Mouse (Mus musculus) liver, adult 2 months (tissue): ENCODE data around the gene Fkbp9. TPM values are rescaled to one million over a fixed set of nuclear protein-coding genes. Genes with fewer than 3 reads are reported as not detected.
A peak's percentile ranks its signal among the peaks of the same experiment; 100 is the strongest.

Source experiments
- DNase-seq: peaks from one replicate; pipeline ENCODE4 v3.0.0-alpha.2; 2011; ENCODE audit warnings: low read depth, low spot score; ENCODE audit errors: extremely low read depth
- H3K27ac ChIP-seq: fragments of 200-500 bp; replicated peaks from 2 replicates; pipeline ENCODE4 v1.5.1; 2012; ENCODE audit warnings: low read depth, mild to moderate bottlenecking, control low read depth, inconsistent platforms, low read length; ENCODE audit not compliant: insufficient read depth
- H3K27me3 ChIP-seq: fragments of 200-500 bp; 2 replicates; pipeline ENCODE4 v1.6.1; 2012; ENCODE audit warnings: mild to moderate bottlenecking, moderate library complexity, low read length, inconsistent platforms; ENCODE audit not compliant: control insufficient read depth, insufficient read depth
- H3K36me3 ChIP-seq: fragments of 200-500 bp; 2 replicates; pipeline ENCODE4 v1.6.1; 2012; ENCODE audit warnings: low read length, inconsistent platforms; ENCODE audit not compliant: control insufficient read depth, insufficient read depth
- H3K4me1 ChIP-seq: fragments of 200-500 bp; 2 replicates; pipeline ENCODE4 v1.6.1; 2011; ENCODE audit warnings: low read length; ENCODE audit not compliant: control insufficient read depth, insufficient read depth
- H3K4me3 ChIP-seq: fragments of 200-500 bp; 2 replicates; pipeline ENCODE4 v1.5.1; 2011; ENCODE audit warnings: low read depth, mild to moderate bottlenecking, control low read depth, low read length, moderate library complexity; ENCODE audit not compliant: insufficient read depth
- H3K79me2 ChIP-seq: fragments of 200-500 bp; 2 replicates; pipeline ENCODE4 v1.6.1; 2012; ENCODE audit warnings: inconsistent platforms, mild to moderate bottlenecking, low read length, moderate library complexity; ENCODE audit not compliant: control insufficient read depth, insufficient read depth
- H3K9ac ChIP-seq: fragments of 200-500 bp; 2 replicates; pipeline ENCODE4 v1.6.1; 2012; ENCODE audit warnings: low read depth, mild to moderate bottlenecking, control low read depth, inconsistent platforms, low read length
- CTCF ChIP-seq: fragments of 200-500 bp; IDR thresholded peaks from 2 replicates; pipeline ENCODE4 v1.5.1; 2011; ENCODE audit warnings: low read depth, low read length, control low read depth
- POLR2A ChIP-seq: fragments of 200-500 bp; IDR thresholded peaks from 2 replicates; pipeline ENCODE4 v1.6.1; 2011; ENCODE audit warnings: low read length, control low read depth; ENCODE audit not compliant: insufficient read depth; ENCODE audit errors: extremely low read depth
- WGBS: fragments of 180-500 bp; shearing (Covaris S2); methylation state at CpG from one replicate; pipeline ENCODE4 v1.1.7; 2018; 5-methylcytosine and 5-hydroxymethylcytosine counted together
- polyA plus RNA-seq: library from polyadenylated mRNA; depleted of rRNA; stranded (reverse); fragments of >200 nt; gene quantifications from 2 replicates; pipeline ENCODE4 v1.2.3, GENCODE M21; 2012
- total RNA-seq: library from RNA; depleted of rRNA; stranded (reverse); fragments of >200 nt; gene quantifications from 2 replicates; pipeline ENCODE4 v1.2.3, GENCODE M21; 2014

Gene Fkbp9
- total and polyA plus RNA-seq, 2 experiments, result 12.6 to 32.2 TPM

GRCm38 (mm10) chr6:56832830-56833229, 971 bp downstream of the Fkbp9 start:
- Histone ChIP-seq H3K9ac (no peak overlapping the region), H3K4me3 (no peak overlapping the region; the same call in 1 of the 2 replicates), H3K27ac (no peak overlapping the region), H3K79me2 (0 out of 2 replicates have a peak, but pooled peaks cover 4% of the 10 kb centered on the region), H3K27me3 (no peaks in the 10 kb centered on the region), H3K4me1 (peaks cover 5% of the 10 kb centered on the region), H3K36me3 (peaks cover 3% of the 10 kb centered on the region)
- TF ChIP-seq POLR2A, result no peak
- TF ChIP-seq CTCF, result no peak
- DNase-seq, result peak; percentile 34

DNA sequence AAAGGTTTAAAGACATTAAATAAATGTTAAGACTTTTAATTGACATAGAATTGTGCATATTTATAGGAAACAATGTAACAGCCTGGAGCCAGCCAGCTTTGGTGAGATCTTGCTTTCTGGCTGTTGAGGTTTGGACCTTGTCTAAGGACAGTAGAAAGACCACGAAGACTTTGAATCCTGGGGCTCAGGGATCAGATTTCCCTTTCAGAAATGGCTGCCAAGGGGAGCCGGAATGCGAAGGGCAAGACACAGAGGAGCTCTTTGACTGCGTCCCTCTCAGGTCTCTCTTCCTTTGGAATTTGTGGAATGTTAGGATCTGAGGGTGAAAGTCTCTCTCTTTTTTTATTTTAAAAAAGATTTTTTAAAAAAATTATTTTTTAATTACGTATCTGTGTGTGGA, 2.9 kb downstream of the Fkbp9 start:
- no peaks in the 10 kb centered on the region for H3K27me3 ChIP-seq
- H3K9ac ChIP-seq, result no peak overlapping the region
- WGBS, result 79% methylated on average over 5 of the region's 5 CpGs
- H3K4me3 ChIP-seq, result no peak overlapping the region
- peaks cover 3% of the 10 kb centered on the region for H3K36me3 ChIP-seq
- TF ChIP-seq CTCF (no peak), POLR2A (no peak)
- peaks cover 5% of the 10 kb centered on the region for H3K4me1 ChIP-seq
- no peak overlapping the region for H3K27ac ChIP-seq
- 0 out of 2 replicates have a peak, but pooled peaks cover 4% of the 10 kb centered on the region for H3K79me2 ChIP-seq
- no peak for DNase-seq

DNA sequence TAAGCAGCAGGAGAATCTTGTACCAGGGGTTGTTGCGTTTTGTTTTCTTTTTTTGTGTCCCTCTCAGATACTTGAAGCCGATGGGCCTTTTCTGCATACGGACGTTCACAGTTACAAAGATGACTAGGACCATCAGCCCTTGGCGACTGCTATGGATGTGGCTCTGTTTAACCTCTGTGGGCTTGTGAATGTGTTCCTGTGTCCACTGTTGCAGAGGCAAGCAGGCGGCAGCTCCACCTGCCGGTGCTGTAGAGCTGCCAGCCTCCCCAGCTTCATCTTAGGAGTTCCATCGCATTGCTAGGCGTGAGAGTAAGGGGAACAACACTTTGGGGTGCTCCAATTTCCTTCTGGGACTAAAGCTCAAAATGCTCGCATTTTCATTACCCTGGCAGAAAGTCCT, 3.7 kb downstream of the Fkbp9 start:
- Histone ChIP-seq H3K27ac (no peak overlapping the region), H3K36me3 (peaks cover 3% of the 10 kb centered on the region), H3K27me3 (no peaks in the 10 kb centered on the region), H3K4me3 (no peak overlapping the region), H3K9ac (no peak overlapping the region), H3K79me2 (peaks cover 6% of the 10 kb centered on the region; the same call in 1 of the 2 replicates), H3K4me1 (peaks cover 5% of the 10 kb centered on the region)
- 89% methylated on average over 10 of the region's 10 CpGs for WGBS
- DNase-seq, result no peak
- TF ChIP-seq CTCF (no peak), POLR2A (no peak)

DNA sequence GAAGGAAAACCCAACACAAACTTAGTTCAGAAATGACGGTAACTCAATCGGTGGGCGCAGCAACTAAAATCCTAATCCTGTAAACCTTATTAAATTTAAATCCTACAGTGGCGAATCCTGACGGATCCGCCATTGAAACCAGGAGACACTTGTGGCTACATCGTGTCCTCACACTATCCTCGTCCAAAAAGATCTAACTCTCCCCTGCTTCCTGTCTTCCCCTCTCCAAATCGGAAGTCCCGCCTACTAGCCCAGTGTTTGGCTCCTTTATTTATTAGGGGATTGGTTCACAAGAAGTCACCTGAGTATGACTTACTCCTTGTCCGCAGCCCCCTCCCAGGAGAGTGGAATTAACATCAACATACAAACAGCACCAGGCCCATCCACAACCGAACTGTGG, 5.3 kb downstream of the Fkbp9 start:
- peaks cover 5% of the 10 kb centered on the region for H3K4me1 ChIP-seq
- no peak for TF ChIP-seq CTCF
- H3K36me3 ChIP-seq, result peaks cover 3% of the 10 kb centered on the region
- no peaks in the 10 kb centered on the region for H3K27me3 ChIP-seq
- no peak overlapping the region for H3K9ac ChIP-seq
- no peak overlapping the region for H3K4me3 ChIP-seq
- no peak for DNase-seq
- peaks cover 9% of the 10 kb centered on the region; the same call in 1 of the 2 replicates for H3K79me2 ChIP-seq
- WGBS, result 96% methylated on average over 12 of the region's 12 CpGs
- H3K27ac ChIP-seq, result no peak overlapping the region

DNA sequence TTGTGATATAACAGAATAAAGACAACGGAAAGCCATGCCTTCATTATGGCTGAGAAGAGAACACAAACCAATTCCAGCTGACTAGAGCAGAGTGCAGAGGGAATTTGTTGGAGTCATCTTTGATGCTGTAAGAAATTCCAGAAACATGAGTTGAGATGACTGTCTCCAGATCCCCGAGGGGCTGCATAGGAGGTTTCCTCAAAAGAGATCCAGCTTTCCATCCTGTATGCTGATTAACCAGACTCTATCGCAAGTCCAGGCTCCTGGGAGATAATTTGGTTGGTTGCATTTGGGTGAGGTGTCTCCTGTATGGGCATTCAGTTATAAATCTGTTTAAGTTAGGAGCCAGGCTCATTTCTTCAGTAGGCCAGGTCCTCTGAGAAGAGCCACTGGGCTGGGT, 5.8 kb downstream of the Fkbp9 start:
- Histone ChIP-seq H3K4me1 (peaks cover 3% of the 10 kb centered on the region; the same call in 1 of the 2 replicates), H3K27ac (no peak overlapping the region), H3K36me3 (peaks cover 3% of the 10 kb centered on the region), H3K9ac (no peak overlapping the region), H3K79me2 (peaks cover 9% of the 10 kb centered on the region; the same call in 1 of the 2 replicates), H3K27me3 (no peaks in the 10 kb centered on the region), H3K4me3 (no peak overlapping the region)
- 88% methylated on average over 3 of the region's 3 CpGs for WGBS
- TF ChIP-seq POLR2A, result no peak
- no peak for TF ChIP-seq CTCF
- DNase-seq, result no peak

DNA sequence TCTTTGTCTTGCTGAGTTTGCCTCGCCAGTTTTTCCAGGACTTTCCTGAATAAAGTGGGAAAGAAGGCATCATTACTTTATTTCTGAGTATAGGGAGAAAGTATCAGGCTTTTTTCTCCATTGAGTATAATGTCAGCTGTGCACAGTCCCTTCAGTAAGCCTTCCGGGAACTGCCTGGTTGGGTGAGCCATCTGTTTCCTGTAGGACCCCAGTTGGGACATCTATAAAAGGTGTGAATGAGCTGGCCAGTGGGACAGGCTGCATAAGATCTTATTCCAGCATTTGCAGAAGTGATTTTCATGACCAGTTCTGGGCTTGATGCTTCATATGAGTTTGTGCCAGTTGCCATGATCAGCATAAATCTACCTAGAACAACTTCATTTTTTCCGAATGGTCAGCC, 11.4 kb downstream of the Fkbp9 start:
- no peak for DNase-seq
- Histone ChIP-seq H3K27ac (no peak overlapping the region), H3K79me2 (peaks cover 5% of the 10 kb centered on the region; the same call in 1 of the 2 replicates), H3K36me3 (peaks cover 3% of the 10 kb centered on the region), H3K4me1 (no peaks in the 10 kb centered on the region), H3K4me3 (no peak overlapping the region), H3K9ac (no peak overlapping the region), H3K27me3 (no peaks in the 10 kb centered on the region)
- WGBS, result 97% methylated on average over 3 of the region's 3 CpGs
- TF ChIP-seq POLR2A (no peak), CTCF (no peak)
